Mouse (Mus musculus) liver, postnatal 0 days (tissue): ENCODE results near the gene Fhl1.

ENCODE experiments used
- CTCF ChIP-seq: sonication (generic); IDR thresholded peaks from 2 replicates; pipeline ENCODE4 v1.5.1; 2016; ENCODE audit warnings: antibody characterized with exemption, low read depth
- EP300 ChIP-seq: IDR thresholded peaks from 2 replicates; pipeline ENCODE4 v1.6.1; 2016; ENCODE audit warnings: antibody characterized with exemption, low read depth, mild to moderate bottlenecking

DNA sequence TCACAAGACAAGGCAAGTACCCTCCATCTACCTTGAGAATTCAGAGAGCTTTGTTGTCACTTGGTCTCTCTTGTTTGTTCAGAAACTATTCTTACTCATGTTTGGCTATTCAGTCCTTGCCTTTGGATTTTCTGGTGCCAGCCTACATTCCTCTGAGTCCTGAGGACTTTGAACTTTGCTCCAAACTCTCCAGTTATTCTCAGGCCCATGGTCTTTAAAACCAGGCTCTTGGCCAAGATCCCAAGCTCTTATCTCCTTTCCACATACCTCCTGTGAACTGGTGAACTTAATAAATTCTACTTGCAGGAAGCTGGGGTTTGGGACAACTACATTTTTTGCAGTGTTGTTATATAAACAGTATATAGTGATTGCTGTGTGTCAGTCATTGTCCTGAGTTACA, 38.3 kb downstream of the Fhl1 start:
- TF ChIP-seq EP300 (peak; percentile 50; the same call in 1 of the 2 replicates), CTCF (no peak)
